Mouse (Mus musculus) midbrain, postnatal 0 days (tissue): ENCODE data around the gene Psmg1. TPM values are rescaled to one million over a fixed set of nuclear protein-coding genes. Genes with fewer than 3 reads are reported as not detected.
"Not testable (repeated sequence)": the region's sequence is repeated elsewhere in the genome, so short reads cannot be mapped to it uniquely, and the experiment has no call there.

ENCODE experiments used
- ATAC-seq: fragments of 200-750 bp; cut with Nextera tagmentation; 2 replicates; pipeline ENCODE4 v1.8.0; 2017; ENCODE audit warnings: moderate number of reproducible peaks, mild to moderate bottlenecking, moderate TSS enrichment, moderate library complexity; ENCODE audit not compliant: low FRiP score
- DNase-seq: peaks from one replicate; pipeline ENCODE4 v3.0.0-alpha.2; 2015; ENCODE audit warnings: low spot score
- H3K27ac ChIP-seq: fragments of 300-500 bp; sonication (generic); 2 replicates; pipeline ENCODE4 v1.5.1; 2014; ENCODE audit warnings: low read depth, mild to moderate bottlenecking, low read length, mixed read lengths
- H3K27me3 ChIP-seq: fragments of 300-500 bp; sonication (generic); 2 replicates; pipeline ENCODE4 v1.6.1; 2014; ENCODE audit warnings: low read length, control low read depth, mixed read lengths; ENCODE audit not compliant: insufficient read depth
- H3K36me3 ChIP-seq: fragments of 300-500 bp; sonication (generic); 2 replicates; pipeline ENCODE4 v1.6.1; 2014; ENCODE audit warnings: low read length, control low read depth, mixed read lengths; ENCODE audit not compliant: insufficient read depth
- H3K4me1 ChIP-seq: fragments of 300-500 bp; sonication (generic); 2 replicates; pipeline ENCODE4 v1.6.1; 2014; ENCODE audit warnings: mild to moderate bottlenecking, control low read depth, antibody characterized with exemption, low read length, mixed read lengths; ENCODE audit not compliant: insufficient read depth
- H3K4me2 ChIP-seq: fragments of 300-500 bp; sonication (generic); 2 replicates; pipeline ENCODE4 v1.6.1; 2014; ENCODE audit warnings: low read depth, mild to moderate bottlenecking, low read length, mixed read lengths; ENCODE audit not compliant: poor library complexity, severe bottlenecking
- H3K4me3 ChIP-seq: fragments of 300-500 bp; sonication (generic); 2 replicates; pipeline ENCODE4 v1.5.1; 2014; ENCODE audit warnings: low read depth, mild to moderate bottlenecking, low read length, moderate library complexity
- H3K9ac ChIP-seq: fragments of 300-500 bp; sonication (generic); replicated peaks from 2 replicates; pipeline ENCODE4 v1.6.1; 2014; ENCODE audit warnings: mild to moderate bottlenecking, low read length, moderate library complexity, mixed read lengths; ENCODE audit not compliant: poor library complexity, severe bottlenecking
- H3K9me3 ChIP-seq: fragments of 300-500 bp; sonication (generic); 2 replicates; pipeline ENCODE4 v1.6.1; 2016; ENCODE audit warnings: low read length, control low read depth
- CTCF ChIP-seq: IDR thresholded peaks from 2 replicates; pipeline ENCODE4 v1.5.1; 2016; ENCODE audit warnings: antibody characterized with exemption, mild to moderate bottlenecking
- WGBS: fragments of 180-500 bp; shearing (Covaris S2); extraction: QIAGEN DNeasy Blood & Tissue Kit; methylation state at CpG from one replicate; pipeline ENCODE4 v1.1.7; 2014; 5-methylcytosine and 5-hydroxymethylcytosine counted together
- polyA plus RNA-seq: library from polyadenylated mRNA; unstranded; fragments of >200 nt; fragmentation: Nextera tagmentation; extraction: Ambion mirVana; gene quantifications from 2 replicates; pipeline ENCODE4 v1.2.1, GENCODE M21; 2015
- total RNA-seq: library from RNA; depleted of rRNA; stranded (reverse); fragments of >200 nt; gene quantifications from 2 replicates; pipeline ENCODE4 v1.2.3, GENCODE M21; 2014

Psmg1 gene
- total and polyA plus RNA-seq, 2 experiments from 2014 or later: 27.3 to 50.9 TPM

DNA sequence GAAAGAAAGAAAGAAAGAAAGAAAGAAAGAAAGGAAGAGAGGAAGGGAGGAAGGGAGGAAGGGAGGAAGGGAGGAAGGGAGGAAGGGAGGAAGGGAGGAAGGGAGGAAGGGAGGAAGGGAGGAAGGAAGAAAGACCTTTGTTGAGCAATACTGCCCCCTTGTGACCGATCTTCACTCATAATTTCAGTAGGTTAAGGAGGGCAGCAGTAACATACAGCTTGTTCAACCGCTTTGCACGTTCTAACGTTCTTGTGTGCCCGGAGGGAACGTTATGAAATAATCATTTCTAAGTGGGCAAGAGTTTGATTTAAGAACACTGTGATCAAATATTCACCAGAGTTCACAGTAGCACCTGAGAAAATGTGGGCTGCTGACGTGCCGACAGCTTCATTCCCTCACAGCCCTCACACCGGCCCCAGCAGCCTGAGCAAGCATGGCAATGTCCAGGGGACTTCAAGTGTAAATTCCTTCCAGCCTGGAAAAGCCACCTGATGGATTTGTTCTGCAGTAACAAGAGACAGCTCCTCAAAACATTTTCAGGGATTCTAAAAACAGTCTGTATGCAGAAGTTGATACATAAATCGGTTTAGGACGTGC, 26.2 kb downstream of the Psmg1 start:
- 48% methylated on average over 11 of the region's 11 CpGs for WGBS
- H3K4me3 ChIP-seq: no peak overlapping the region
- no peaks in the 10 kb centered on the region for H3K36me3 ChIP-seq
- no peaks in the 10 kb centered on the region for H3K9me3 ChIP-seq
- H3K27me3 ChIP-seq: no peaks in the 10 kb centered on the region
- DNase-seq (peak; percentile 72), ATAC-seq (no peak)
- H3K9ac ChIP-seq: no peak overlapping the region
- H3K4me1 ChIP-seq: no peaks in the 10 kb centered on the region
- no peak overlapping the region for H3K27ac ChIP-seq
- no peak overlapping the region for H3K4me2 ChIP-seq
- TF ChIP-seq CTCF: peak; percentile 77

- H3K4me2 ChIP-seq, H3K4me1 ChIP-seq, DNase-seq, ATAC-seq, H3K9ac ChIP-seq, H3K9me3 ChIP-seq, H3K27ac ChIP-seq, H3K4me3 ChIP-seq, H3K36me3 ChIP-seq, H3K27me3 ChIP-seq: not testable (repeated sequence)
- WGBS: 63% methylated on average over 1 of the region's 1 CpGs
Observed at GRCm38 (mm10) chr16:95961484-95961883, 29.3 kb downstream of the Psmg1 start.

DNA sequence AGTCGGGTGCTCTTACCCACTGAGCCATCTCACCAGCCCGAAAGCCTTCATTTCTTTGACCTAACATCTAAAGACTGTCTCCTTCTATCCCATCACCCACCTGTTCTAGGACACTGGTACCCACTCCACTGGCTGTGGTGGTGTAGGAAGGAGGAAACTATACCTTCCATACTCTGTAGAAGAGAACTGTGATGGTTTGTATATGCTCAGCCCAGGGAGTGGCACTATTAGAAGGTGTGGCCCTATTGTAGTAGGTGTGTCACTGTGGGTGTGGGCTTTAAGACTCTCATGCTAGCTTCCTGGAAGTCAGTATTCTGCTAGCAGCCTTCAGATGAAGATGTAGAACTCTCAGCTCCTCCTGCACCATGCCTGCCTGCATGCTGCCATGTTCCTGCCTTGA, 30.1 kb downstream of the Psmg1 start:
- not testable (repeated sequence) for H3K27ac ChIP-seq, H3K9me3 ChIP-seq, H3K4me1 ChIP-seq, ATAC-seq, H3K9ac ChIP-seq, H3K27me3 ChIP-seq, H3K4me3 ChIP-seq, DNase-seq, H3K4me2 ChIP-seq, H3K36me3 ChIP-seq
- 100% methylated on average over 2 of the region's 2 CpGs for WGBS

- WGBS: 95% methylated on average over 8 of the region's 8 CpGs
- no peak overlapping the region for H3K4me2 ChIP-seq
- H3K4me1 ChIP-seq: no peaks in the 10 kb centered on the region
- H3K36me3 ChIP-seq: no peaks in the 10 kb centered on the region
- no peak overlapping the region for H3K27ac ChIP-seq
- TF ChIP-seq CTCF: no peak
- no peaks in the 10 kb centered on the region for H3K9me3 ChIP-seq
- no peak overlapping the region for H3K4me3 ChIP-seq
- no peak for DNase-seq
- no peak overlapping the region for H3K9ac ChIP-seq
- no peak for ATAC-seq
- H3K27me3 ChIP-seq: no peaks in the 10 kb centered on the region
Observed at GRCm38 (mm10) chr16:95958080-95958479, 32.7 kb downstream of the Psmg1 start.

DNA sequence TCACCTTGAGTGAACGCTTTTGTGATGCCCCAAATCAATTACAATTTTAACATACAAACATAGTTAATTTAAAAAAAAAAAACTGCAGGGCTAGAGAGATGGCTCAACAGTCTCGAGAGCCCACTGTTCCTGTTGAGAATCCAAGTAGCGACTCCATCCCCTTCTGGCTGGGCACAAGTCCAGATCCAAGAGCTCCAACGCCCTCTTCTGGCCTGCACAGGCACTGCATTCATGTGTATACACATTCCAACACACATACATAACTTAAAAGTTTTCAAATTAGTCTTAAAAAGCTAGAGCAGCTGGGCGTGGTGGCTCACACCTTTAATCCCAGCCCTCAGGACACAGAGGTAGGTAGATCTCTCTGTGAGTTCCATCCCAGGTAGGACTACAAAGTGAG, 34.1 kb downstream of the Psmg1 start:
- 69% methylated on average over 5 of the region's 5 CpGs for WGBS
- no peaks in the 10 kb centered on the region for H3K27me3 ChIP-seq
- DNase-seq (no peak), ATAC-seq (no peak)
- no peaks in the 10 kb centered on the region for H3K4me1 ChIP-seq
- no peak overlapping the region for H3K4me2 ChIP-seq
- H3K36me3 ChIP-seq: no peaks in the 10 kb centered on the region
- TF ChIP-seq CTCF: peak; percentile 61
- no peaks in the 10 kb centered on the region for H3K9me3 ChIP-seq
- H3K9ac ChIP-seq: no peak overlapping the region
- H3K4me3 ChIP-seq: no peak overlapping the region
- H3K27ac ChIP-seq: no peak overlapping the region

- Histone ChIP-seq H3K27ac (no peak overlapping the region), H3K4me2 (no peak overlapping the region), H3K36me3 (no peaks in the 10 kb centered on the region), H3K9me3 (no peaks in the 10 kb centered on the region), H3K4me3 (no peak overlapping the region), H3K9ac (no peak overlapping the region), H3K27me3 (no peaks in the 10 kb centered on the region), H3K4me1 (no peaks in the 10 kb centered on the region)
- no peak for TF ChIP-seq CTCF
- 92% methylated on average over 5 of the region's 5 CpGs for WGBS
- DNase-seq (no peak), ATAC-seq (no peak)
Observed at GRCm38 (mm10) chr16:95955716-95956346, 34.9 kb downstream of the Psmg1 start.
